Mouse (Mus musculus): ENCODE data around the gene Dennd1c.
A peak's percentile ranks its signal among the peaks of the same experiment; 100 is the strongest.
"Not testable (repeated sequence)": the region's sequence is repeated elsewhere in the genome, so short reads cannot be mapped to it uniquely, and the experiment has no call there.

The Dennd1c gene

DNA sequence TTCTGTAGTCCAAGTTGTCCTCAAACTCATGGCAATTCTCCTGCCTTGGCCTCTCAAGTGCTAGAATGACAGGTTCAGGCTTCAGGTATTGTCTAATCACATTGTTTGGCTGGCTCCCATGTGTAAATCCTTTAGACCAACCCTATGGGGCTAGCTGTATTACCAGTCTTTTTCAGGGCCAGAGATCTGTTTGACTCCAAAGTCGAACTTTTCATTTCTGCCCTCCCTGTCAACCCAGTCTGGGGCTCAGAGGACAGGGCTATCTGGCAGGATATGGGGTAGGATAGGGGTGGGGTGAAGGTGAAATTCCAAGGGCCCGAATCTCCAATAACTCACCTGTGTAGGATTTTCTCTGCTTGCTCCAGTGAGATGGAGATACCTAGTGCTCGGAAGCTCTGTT lies 22.1 kb downstream of the Dennd1c start:
- no peak for ATAC-seq (ENCODE audit: insufficient number of reproducible peaks, low FRiP score, low TSS enrichment)

DNA sequence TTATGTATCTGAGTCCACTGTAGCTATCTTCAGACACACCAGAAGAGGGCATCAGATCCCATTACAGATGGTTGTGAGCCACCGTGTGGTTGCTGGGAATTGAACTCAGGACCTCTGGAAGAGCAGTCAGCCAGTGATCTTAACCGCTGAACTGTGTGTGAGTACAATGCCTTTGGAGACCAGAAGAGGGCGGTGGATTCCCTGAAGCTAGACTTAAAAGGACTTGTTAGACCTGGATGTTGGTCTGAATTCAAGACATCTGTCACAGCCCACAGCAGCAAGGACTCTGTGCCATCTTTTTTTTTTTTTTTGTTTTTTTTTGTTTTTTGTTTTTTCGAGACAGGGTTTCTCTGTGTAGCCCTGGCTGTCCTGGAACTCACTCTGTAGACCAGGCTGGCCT lies 26.6 kb downstream of the Dennd1c start:
- ATAC-seq (ENCODE audit: insufficient number of reproducible peaks, low FRiP score, low TSS enrichment): not testable (repeated sequence)

DNA sequence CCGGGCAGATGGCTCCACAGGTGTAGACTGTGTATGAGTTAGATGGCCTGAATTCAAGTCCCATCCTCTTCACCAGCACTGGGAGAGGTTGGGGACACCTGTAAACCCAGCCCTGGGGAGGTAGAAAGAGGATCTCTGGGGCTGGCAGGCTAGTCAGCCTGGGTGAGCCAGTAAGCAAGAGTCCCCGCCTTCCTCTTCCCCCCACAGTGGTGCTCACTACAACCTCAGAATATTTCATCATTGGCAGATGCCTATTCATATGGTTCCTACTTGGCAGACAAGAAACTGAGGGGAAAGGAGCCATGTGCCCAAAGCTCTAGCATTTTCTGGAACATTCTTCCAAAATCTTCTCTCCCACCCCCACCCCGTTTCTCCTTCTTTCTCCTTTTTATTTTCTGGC lies 29.5 kb downstream of the Dennd1c start:
- ATAC-seq (ENCODE audit: insufficient number of reproducible peaks, low FRiP score, low TSS enrichment): no peak

DNA sequence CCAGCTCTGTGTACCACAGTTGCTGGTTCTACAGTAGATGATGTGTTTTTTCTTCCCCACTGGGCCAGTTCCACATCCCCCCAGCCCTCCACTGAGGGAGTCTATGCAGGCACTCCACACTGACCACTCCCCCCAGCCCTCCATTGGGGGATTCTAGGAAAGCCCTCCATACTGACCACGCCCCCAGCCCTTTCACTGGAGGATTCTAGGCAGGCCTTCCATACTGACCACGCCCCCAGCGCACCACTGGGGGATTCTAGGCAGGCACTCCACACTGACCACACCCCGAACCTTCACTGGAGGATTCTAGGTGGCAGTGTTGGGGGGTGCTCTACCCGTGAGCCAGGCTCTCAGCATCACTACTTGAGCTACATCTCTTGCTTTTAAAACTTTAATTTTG lies 30.9 kb downstream of the Dennd1c start:
- ATAC-seq (ENCODE audit: insufficient number of reproducible peaks, low FRiP score, low TSS enrichment): no peak

DNA sequence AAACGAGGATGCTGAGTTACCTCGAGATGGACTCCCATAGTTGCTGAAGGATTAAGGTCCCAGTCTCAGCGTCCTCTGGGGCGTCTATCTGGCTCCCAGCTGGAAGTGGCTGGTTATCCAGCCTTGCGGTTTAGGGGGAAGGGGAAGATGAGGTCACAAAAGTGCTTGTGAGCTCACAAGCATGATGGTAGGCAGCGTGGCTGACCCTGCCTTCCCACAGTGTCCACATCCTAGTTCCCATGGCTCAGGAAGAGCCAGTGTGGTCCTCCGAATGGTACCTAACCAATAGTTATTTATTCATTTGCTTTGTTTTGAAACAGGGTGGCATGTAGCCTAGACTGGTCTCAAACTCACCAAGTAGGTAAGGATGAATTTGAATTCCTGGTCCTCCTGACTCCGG lies 36.8 kb downstream of the Dennd1c start, which contains the start of gene Slc25a41:
Gene Slc25a41 (minus strand): TSS at position 101 of the 400 bp plus-strand sequence.
- ATAC-seq (ENCODE audit: insufficient number of reproducible peaks, low FRiP score, low TSS enrichment): no peak

DNA sequence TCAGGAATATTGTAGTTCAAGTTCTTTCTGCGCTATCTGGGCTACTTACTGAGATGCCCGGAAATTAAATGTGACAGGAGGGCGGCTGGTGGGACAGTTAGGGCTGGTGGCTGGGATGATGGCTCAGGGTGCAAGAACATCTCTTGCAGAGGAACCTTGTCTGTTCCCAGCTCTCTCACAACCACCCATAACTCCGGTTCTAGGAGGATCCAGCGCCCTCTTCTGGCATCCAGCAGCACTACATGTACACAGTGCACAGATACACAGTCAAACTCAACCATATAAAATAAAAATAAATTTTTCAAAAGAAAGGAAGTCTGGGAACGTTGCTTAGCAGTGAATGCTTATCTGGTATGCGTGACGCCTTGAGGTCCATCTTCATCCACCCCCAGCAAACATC lies 39.3 kb downstream of the Dennd1c start:
- no peak for ATAC-seq (ENCODE audit: insufficient number of reproducible peaks, low FRiP score, low TSS enrichment)

DNA sequence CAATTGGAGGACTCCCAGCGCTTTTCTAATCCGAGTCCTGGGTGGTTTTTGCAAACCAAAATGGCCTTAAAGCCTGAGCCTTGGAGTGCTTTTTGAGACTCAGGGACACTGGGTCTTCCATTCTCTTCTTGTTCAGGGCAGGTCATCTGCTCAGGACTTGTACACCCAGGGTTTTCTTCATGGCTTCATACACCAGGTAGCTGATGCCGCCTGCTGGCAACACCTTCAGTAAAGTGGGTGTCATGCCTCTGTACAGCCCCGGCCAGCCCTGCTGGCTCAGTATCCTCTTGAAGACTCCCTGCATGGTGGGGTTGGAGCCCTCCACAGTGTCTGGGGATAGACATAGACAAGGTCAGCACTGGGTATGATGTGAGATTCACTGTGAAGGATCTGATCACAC lies 45.5 kb downstream of the Dennd1c start:
- no peak for ATAC-seq (ENCODE audit: insufficient number of reproducible peaks, low FRiP score, low TSS enrichment)

DNA sequence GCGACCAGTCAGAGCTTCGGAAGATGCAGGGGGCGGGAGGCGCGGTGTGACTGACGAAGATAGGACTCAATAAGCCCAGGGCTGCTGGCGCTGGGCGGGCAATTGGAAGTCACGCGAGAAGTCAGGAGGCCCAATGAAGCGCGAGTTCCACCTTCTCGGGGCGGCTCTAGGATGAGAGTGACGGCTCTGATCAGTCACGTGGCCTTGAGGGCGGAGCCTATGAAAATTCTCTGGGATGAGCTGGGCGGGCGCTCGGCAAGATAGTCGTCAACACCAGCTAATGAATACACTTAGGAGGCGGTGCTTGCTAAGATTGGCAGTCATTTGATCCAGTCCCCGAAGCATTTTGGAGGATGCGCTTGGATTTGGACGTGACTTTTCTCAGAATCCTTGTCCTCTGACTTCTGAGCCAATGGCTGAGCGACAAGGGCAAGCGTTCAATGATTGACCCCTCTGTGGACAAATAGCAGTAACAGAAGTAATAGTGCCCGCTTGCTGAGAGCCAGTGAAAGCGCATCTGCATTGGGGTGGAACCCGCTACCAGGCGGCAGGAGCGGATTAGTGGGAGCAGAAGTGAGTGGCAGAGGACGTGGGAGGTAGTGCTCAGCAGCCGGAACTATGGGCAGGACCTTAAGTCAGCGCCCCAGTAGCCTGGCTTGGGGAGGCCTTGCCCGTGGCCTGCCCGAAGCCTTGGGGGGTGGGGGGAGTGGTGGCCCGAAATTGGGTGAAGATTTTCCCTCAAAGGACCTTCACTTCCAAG lies 46.5 kb downstream of the Dennd1c start:
- peak; percentile 93 for ATAC-seq (ENCODE audit: insufficient number of reproducible peaks, low FRiP score, low TSS enrichment)

DNA sequence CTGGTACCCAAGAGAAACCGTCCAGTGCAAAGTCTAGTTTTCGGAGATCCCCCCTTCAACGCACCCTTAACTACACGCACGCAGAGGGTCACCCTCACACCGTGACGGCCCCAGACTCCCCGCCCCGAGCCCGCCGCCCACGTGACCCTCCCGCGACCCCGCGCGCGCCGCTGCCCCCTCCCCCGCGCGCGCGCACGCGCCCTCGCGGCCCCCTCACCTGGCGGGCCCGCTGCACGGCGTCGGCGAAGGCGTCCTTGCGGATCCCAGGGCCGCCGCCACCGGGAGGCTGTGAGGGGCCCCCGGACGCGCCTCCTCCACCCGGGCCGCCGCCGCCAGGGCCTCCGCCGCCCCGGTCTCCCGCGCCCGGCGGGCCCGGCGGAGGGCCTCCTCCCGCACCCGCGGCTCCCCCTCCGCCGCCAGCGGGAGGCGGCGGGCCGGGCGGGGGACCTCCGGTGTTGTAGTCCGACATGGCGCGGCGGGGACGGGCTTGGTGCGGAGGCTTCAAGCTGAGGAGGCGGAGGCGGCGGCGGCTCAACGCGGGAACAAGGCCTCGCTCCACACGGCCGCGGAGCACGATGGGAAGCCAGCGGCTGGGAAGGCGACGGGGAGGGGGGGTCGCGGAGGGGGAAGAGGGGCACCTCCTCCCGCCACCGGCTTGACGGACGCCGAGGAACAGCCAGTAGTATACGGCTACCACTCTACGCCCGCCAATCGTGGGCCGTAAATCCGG lies 47.2 kb downstream of the Dennd1c start, which contains the start of gene Khsrp:
Gene Khsrp (minus strand): TSS at position 592 of the 730 bp plus-strand sequence.
- ATAC-seq (ENCODE audit: insufficient number of reproducible peaks, low FRiP score, low TSS enrichment): no peak

DNA sequence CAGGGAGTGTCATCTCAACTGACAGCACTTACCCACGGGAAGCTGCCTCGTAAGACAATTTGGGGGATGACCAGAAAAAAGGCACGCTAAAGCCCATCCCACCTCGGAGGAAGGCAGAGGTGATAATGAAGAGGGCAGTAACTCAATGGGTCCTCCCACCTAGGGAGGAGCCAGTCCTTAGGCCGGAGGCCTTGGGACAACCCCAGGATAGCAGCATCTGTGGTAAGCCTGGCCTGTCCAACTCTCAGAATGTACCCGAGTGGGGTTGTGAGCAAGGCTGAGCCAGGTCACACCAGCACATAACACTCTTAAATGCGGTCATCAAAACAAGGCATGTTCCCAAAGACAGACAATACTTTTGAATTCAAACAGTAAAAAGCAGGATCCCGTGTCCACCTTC lies 48.6 kb downstream of the Dennd1c start:
- no peak for ATAC-seq (ENCODE audit: insufficient number of reproducible peaks, low FRiP score, low TSS enrichment)

DNA sequence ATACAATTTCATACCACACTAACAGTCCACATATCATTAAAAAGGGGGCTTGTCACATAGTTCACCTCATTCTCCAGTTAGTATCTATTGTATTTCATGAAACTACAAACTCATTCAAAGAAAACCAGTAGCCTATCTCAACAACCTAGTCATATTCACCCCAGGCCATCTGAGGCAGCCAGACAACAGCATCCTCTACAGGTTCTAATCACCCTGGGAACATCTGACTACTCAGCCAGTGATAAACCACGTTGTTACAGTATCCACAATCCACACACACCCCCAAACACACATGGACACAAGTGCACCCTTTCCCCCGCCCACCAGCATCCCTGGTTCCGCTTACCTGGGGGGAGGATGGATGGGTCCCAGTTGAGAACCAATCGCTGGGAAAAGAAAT lies 50.8 kb downstream of the Dennd1c start:
- no peak for ATAC-seq (ENCODE audit: insufficient number of reproducible peaks, low FRiP score, low TSS enrichment)

DNA sequence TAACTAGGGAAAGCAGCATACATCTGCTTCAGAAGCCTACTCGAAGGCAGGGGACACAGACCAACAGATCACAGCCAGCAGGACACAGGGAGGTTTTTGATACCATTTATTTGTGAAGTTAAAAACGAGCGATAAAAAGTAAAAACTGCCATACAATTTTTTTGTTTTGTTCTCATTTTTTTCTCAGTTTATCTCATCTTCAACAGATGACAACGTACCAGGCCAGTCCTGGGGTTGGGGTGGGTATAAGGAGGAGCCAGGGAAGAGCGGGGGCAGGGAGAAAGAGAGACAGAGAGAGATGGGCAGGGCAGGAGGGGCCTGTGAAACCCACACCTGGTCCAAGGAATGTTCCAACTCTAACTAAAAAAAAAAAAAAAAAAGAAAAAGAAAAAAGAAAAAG lies 57.4 kb downstream of the Dennd1c start:
- ATAC-seq (ENCODE audit: insufficient number of reproducible peaks, low FRiP score, low TSS enrichment): no peak

DNA sequence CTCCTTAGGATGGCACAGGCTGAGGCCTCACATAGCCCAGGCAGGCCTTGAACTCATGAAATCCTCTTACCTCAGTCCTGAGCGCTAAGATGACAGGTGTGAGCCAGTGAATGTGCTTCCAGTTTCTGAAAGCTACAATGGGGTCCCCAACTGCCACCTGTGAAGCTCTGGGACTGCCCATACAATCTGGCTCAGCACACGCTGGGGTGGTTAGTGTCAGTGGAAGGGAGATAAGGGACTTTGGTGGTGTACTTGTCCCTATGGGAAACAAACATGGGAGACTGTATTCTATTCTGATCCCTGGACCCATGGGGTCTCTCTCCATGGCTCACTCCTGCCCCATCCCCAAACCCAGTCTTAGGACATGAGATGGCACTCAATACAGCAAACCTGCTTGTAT lies 58.6 kb downstream of the Dennd1c start:
- ATAC-seq (ENCODE audit: insufficient number of reproducible peaks, low FRiP score, low TSS enrichment): no peak
